Mouse (Mus musculus) liver, embryonic 13.5 days (tissue): ENCODE results near the gene Ddx59. TPM values are rescaled to one million over a fixed set of nuclear protein-coding genes. Genes with fewer than 3 reads are reported as not detected.

Experiments used
- ATAC-seq: fragments of 200-750 bp; cut with Nextera tagmentation; 2 replicates; pipeline ENCODE4 v1.8.0; 2017; ENCODE audit warnings: low read depth, mild to moderate bottlenecking, moderate number of reproducible peaks, moderate library complexity
- DNase-seq: peaks from one replicate; pipeline ENCODE4 v3.0.0; 2022
- H3K27ac ChIP-seq: fragments of 300-500 bp; sonication (generic); 2 replicates; pipeline ENCODE4 v1.5.1; 2015; ENCODE audit warnings: moderate library complexity, mild to moderate bottlenecking, inconsistent platforms
- H3K27me3 ChIP-seq: fragments of 300-500 bp; sonication (generic); 2 replicates; pipeline ENCODE4 v1.6.1; 2015; ENCODE audit warnings: mild to moderate bottlenecking, inconsistent platforms
- H3K36me3 ChIP-seq: fragments of 300-500 bp; sonication (generic); 2 replicates; pipeline ENCODE4 v1.6.1; 2015; ENCODE audit warnings: mild to moderate bottlenecking, inconsistent platforms
- H3K4me1 ChIP-seq: fragments of 300-500 bp; sonication (generic); replicated peaks from 2 replicates; pipeline ENCODE4 v1.6.1; 2015; ENCODE audit warnings: inconsistent platforms
- H3K4me2 ChIP-seq: fragments of 300-500 bp; sonication (generic); 2 replicates; pipeline ENCODE4 v1.6.1; 2015; ENCODE audit warnings: inconsistent platforms, mild to moderate bottlenecking, moderate library complexity
- H3K4me3 ChIP-seq: fragments of 300-500 bp; sonication (generic); replicated peaks from 2 replicates; pipeline ENCODE4 v1.5.1; 2015; ENCODE audit warnings: mild to moderate bottlenecking, inconsistent platforms
- H3K9ac ChIP-seq: fragments of 300-500 bp; sonication (generic); 2 replicates; pipeline ENCODE4 v1.6.1; 2015; ENCODE audit warnings: mild to moderate bottlenecking, inconsistent platforms
- H3K9me3 ChIP-seq: fragments of 300-500 bp; sonication (generic); replicated peaks from 2 replicates; pipeline ENCODE4 v1.6.1; 2016; ENCODE audit warnings: inconsistent platforms
- WGBS: fragments of 180-500 bp; shearing (Covaris S2); methylation state at CpG from one replicate; pipeline ENCODE4 v1.1.7; 2015; ENCODE audit not compliant: insufficient replicate concordance; 5-methylcytosine and 5-hydroxymethylcytosine counted together
- polyA plus RNA-seq: library from polyadenylated mRNA; unstranded; fragments of >200 nt; fragmentation: Nextera tagmentation; extraction: Ambion mirVana; gene quantifications from 2 replicates; pipeline ENCODE4 v1.2.1, GENCODE M21; 2015

Gene Ddx59
- polyA plus RNA-seq, 1 experiment from 2014 or later = 7.2 TPM

GRCm38 (mm10) chr1:136449541-136449940 is 34.5 kb downstream of the Ddx59 start:
- H3K4me1 ChIP-seq = peaks cover 19% of the 10 kb centered on the region
- no peaks in the 10 kb centered on the region for H3K9me3 ChIP-seq
- ATAC-seq = no peak
- no peaks in the 10 kb centered on the region for H3K36me3 ChIP-seq
- no peak for DNase-seq
- H3K4me3 ChIP-seq = no peak overlapping the region
- 75% methylated on average over 6 of the region's 6 CpGs for WGBS
- H3K4me2 ChIP-seq = no peak overlapping the region
- H3K27ac ChIP-seq = no peak overlapping the region
- H3K9ac ChIP-seq = no peak overlapping the region
- H3K27me3 ChIP-seq = peaks cover 13% of the 10 kb centered on the region

DNA sequence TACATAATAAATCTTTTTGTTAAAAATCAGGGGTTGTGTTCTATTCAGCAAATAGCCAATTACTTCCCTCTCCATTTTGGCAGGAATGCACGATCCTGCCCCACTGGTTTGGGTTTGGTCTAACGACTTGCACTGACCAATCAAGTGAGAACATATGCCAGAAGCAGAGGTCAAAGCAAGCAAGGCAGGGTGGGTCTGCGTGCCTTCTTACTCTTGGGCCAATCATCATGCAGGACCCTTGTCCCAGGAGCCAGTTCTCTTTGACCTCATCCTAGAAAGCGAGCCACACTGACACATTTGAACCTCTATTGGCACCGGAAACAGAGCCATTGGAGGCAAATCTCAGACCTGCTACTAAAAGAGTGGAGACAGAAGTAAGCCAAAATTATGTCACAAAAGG is 35.1 kb downstream of the Ddx59 start:
- H3K4me2 ChIP-seq = no peak overlapping the region
- ATAC-seq (no peak), DNase-seq (no peak)
- peaks cover 13% of the 10 kb centered on the region for H3K4me1 ChIP-seq
- no peaks in the 10 kb centered on the region for H3K9me3 ChIP-seq
- H3K27ac ChIP-seq = no peak overlapping the region; the same call in 1 of the 2 replicates
- no peaks in the 10 kb centered on the region for H3K36me3 ChIP-seq
- no peak overlapping the region for H3K9ac ChIP-seq
- no peak overlapping the region for H3K4me3 ChIP-seq
- WGBS = 75% methylated on average over 5 of the region's 5 CpGs
- H3K27me3 ChIP-seq = peaks cover 13% of the 10 kb centered on the region

GRCm38 (mm10) chr1:136452421-136452820 is 37.4 kb downstream of the Ddx59 start:
- Histone ChIP-seq H3K4me3 (no peak overlapping the region), H3K9me3 (no peaks in the 10 kb centered on the region), H3K4me2 (no peak overlapping the region), H3K36me3 (no peaks in the 10 kb centered on the region), H3K27ac (no peak overlapping the region), H3K9ac (no peak overlapping the region), H3K4me1 (no peaks in the 10 kb centered on the region), H3K27me3 (peaks cover 25% of the 10 kb centered on the region)
- 66% methylated on average over 5 of the region's 5 CpGs for WGBS
- DNase-seq = no peak
- no peak for ATAC-seq

- no peaks in the 10 kb centered on the region for H3K4me1 ChIP-seq
- no peak overlapping the region for H3K4me2 ChIP-seq
- H3K27me3 ChIP-seq = peaks cover 20% of the 10 kb centered on the region
- DNase-seq = no peak
- no peak for ATAC-seq
- H3K9ac ChIP-seq = no peak overlapping the region
- H3K36me3 ChIP-seq = no peaks in the 10 kb centered on the region
- H3K27ac ChIP-seq = no peak overlapping the region
- no peaks in the 10 kb centered on the region for H3K9me3 ChIP-seq
- no peak overlapping the region for H3K4me3 ChIP-seq
- WGBS = 76% methylated on average over 17 of the region's 17 CpGs
These were observed 40.9 kb downstream of the Ddx59 start for GRCm38 (mm10) chr1:136455756-136456585.

DNA sequence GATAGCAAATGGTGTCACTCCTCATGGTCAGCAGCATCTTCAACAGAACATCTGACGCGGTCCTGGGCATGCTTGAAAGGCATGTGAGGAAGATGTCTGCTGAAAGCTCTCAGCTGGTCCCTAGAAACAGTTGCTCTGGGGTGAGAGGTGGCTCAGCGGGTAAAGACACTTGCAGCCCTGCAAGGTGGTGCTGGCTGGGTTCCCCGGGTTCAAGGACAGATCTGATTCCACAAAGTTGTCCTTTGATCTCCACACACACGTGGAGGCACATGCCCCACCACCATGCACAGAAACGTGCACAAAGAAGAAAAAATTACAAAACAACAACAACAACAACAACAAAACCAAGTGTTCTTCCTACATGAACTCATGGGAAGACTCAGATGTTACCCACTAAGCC is 41.7 kb downstream of the Ddx59 start:
- DNase-seq = no peak
- 64% methylated on average over 6 of the region's 6 CpGs for WGBS
- ATAC-seq = no peak

DNA sequence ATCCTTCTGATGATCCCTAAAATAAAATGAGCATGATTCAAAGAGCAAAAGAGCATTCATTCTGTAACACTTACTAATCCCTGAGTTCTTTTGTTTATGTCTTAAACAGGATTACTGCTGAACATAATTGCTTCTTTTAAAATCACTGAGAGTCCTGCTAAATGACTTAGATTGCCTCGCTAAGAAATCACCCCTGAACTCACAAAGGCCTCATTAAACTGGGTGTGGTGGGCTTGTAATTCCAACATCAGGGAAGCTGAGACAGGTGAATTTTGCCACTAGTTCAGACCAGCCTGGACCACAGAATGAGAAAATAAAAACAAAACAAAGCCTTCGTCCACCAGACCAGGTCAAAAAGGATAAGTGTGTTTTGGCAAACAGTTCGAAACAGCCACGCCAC is 42.3 kb downstream of the Ddx59 start:
- H3K4me1 ChIP-seq = no peaks in the 10 kb centered on the region
- ATAC-seq = no peak
- no peaks in the 10 kb centered on the region for H3K9me3 ChIP-seq
- 63% methylated on average over 4 of the region's 4 CpGs for WGBS
- no peak overlapping the region for H3K4me3 ChIP-seq
- H3K4me2 ChIP-seq = no peak overlapping the region
- H3K27me3 ChIP-seq = peaks cover 20% of the 10 kb centered on the region
- H3K27ac ChIP-seq = no peak overlapping the region
- no peaks in the 10 kb centered on the region for H3K36me3 ChIP-seq
- H3K9ac ChIP-seq = no peak overlapping the region
- DNase-seq = no peak

More for the DNA sequence above, 41.7 kb downstream of the Ddx59 start:
- Histone ChIP-seq H3K27ac (no peak overlapping the region), H3K9ac (no peak overlapping the region), H3K4me2 (no peak overlapping the region), H3K4me3 (no peak overlapping the region), H3K27me3 (peaks cover 20% of the 10 kb centered on the region), H3K36me3 (no peaks in the 10 kb centered on the region), H3K4me1 (no peaks in the 10 kb centered on the region), H3K9me3 (no peaks in the 10 kb centered on the region)

- Histone ChIP-seq H3K4me1 (no peaks in the 10 kb centered on the region), H3K9ac (no peak overlapping the region), H3K36me3 (no peaks in the 10 kb centered on the region), H3K27ac (no peak overlapping the region), H3K4me3 (no peak overlapping the region), H3K27me3 (peaks cover 16% of the 10 kb centered on the region), H3K4me2 (no peak overlapping the region), H3K9me3 (no peaks in the 10 kb centered on the region)
- DNase-seq = peak; percentile 22
- no peak for ATAC-seq
- WGBS = 28% methylated on average over 9 of the region's 9 CpGs
These were observed 43.7 kb downstream of the Ddx59 start for GRCm38 (mm10) chr1:136458691-136459245.

DNA sequence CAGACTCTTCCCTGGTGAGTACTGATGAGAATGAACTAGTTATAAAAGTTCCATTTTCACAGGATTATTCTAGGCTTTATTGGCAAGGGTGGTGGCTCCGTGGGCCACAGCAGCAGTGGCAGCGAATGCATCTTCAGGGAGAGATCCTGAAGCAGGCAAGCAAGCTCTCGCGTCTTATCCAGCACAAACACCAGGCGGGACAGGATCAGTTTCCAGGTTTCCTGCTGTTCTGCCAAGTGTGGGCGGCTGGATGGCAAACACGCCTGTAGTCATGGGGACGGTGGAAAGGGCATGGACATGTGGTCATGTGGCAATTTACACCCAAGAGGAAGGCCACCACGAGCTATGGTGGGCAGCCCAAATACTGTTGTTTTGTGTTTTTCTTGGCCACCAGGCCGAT is 47.4 kb downstream of the Ddx59 start:
- DNase-seq = no peak
- WGBS = 64% methylated on average over 10 of the region's 10 CpGs
- ATAC-seq = no peak
- no peak overlapping the region for H3K4me3 ChIP-seq
- H3K9me3 ChIP-seq = no peaks in the 10 kb centered on the region
- no peak overlapping the region for H3K9ac ChIP-seq
- H3K4me2 ChIP-seq = no peak overlapping the region
- H3K27me3 ChIP-seq = no peaks in the 10 kb centered on the region; the same call in 1 of the 2 replicates
- no peaks in the 10 kb centered on the region; the same call in 1 of the 2 replicates for H3K36me3 ChIP-seq
- H3K4me1 ChIP-seq = peaks cover 11% of the 10 kb centered on the region
- no peak overlapping the region for H3K27ac ChIP-seq

- H3K9ac ChIP-seq = no peak overlapping the region
- DNase-seq (no peak), ATAC-seq (no peak)
- no peaks in the 10 kb centered on the region; the same call in 1 of the 2 replicates for H3K27me3 ChIP-seq
- peaks cover 27% of the 10 kb centered on the region for H3K36me3 ChIP-seq
- H3K4me2 ChIP-seq = peak overlapping the region; percentile 97; the same call in 1 of the 2 replicates
- H3K4me3 ChIP-seq = no peak overlapping the region
- peaks cover 38% of the 10 kb centered on the region for H3K4me1 ChIP-seq
- no peak overlapping the region for H3K27ac ChIP-seq
- no peaks in the 10 kb centered on the region for H3K9me3 ChIP-seq
These were observed 50.1 kb downstream of the Ddx59 start for GRCm38 (mm10) chr1:136465168-136465567.

DNA sequence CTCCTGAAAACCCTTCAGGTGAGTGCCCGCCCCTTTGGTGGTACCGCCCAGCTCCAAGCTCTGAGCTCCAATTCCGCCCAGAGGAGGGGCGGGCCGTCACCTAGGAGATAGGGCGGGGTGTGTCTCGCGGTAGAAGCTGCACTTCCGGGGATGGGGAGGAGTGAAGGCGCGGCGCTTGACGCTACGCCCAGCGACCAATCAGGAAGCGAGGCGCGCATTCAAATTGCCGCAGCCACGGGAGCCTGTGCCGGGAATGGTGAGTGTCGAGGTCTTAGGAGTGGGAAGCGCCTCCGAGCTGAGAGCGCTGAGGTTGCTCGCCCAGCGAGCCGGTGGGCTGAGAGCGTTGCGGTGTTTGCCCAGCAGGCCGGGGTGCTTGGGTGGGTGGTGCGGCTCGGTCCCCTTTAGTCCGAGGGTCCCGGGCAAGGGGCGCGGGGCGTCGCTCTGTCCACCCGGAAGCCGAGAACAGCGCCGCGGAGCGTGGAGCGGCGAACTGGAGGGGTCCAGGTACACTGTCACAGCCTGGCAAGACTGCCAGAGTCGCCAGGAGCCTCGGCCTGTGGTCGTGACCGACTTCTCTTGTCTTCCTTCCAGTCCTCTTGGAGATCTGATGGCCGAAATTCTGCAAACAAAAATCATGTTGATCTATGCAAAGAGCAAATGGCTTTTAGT is 51.2 kb downstream of the Ddx59 start, which contains the start of gene Kif14:
Kif14 (plus strand) TSS at position 201 of the 669 bp plus-strand sequence.
- peaks cover 43% of the 10 kb centered on the region for H3K4me1 ChIP-seq
- H3K36me3 ChIP-seq = peaks cover 37% of the 10 kb centered on the region
- ATAC-seq (peak; percentile 100), DNase-seq (peak; percentile 97)
- H3K4me2 ChIP-seq = peak within 1 kb of the TSS; percentile 97
- under 1% methylated on average over 52 of the region's 52 CpGs for WGBS
- peak within 1 kb of the TSS; percentile 91 for H3K27ac ChIP-seq
- peak within 1 kb of the TSS; percentile 95 for H3K4me3 ChIP-seq
- peak within 1 kb of the TSS; percentile 98 for H3K9ac ChIP-seq
- no peaks in the 10 kb centered on the region for H3K9me3 ChIP-seq
- H3K27me3 ChIP-seq = no peaks in the 10 kb centered on the region; the same call in 1 of the 2 replicates

- DNase-seq (no peak), ATAC-seq (no peak)
- Histone ChIP-seq H3K27me3 (no peaks in the 10 kb centered on the region), H3K9me3 (no peaks in the 10 kb centered on the region), H3K9ac (peak overlapping the region; percentile 47), H3K4me3 (peak overlapping the region; percentile 33), H3K36me3 (peaks cover 68% of the 10 kb centered on the region), H3K4me1 (peaks cover 50% of the 10 kb centered on the region), H3K4me2 (peak overlapping the region; percentile 97), H3K27ac (no peak overlapping the region)
- 84% methylated on average over 4 of the region's 4 CpGs for WGBS
These were observed 54.3 kb downstream of the Ddx59 start for GRCm38 (mm10) chr1:136469408-136469807.
